Mouse (Mus musculus) embryonic facial prominence, embryonic 12.5 days (tissue): ENCODE results near the gene Sgip1. TPM values are rescaled to one million over a fixed set of nuclear protein-coding genes. Genes with fewer than 3 reads are reported as not detected.

ENCODE experiments used
- ATAC-seq: fragments of 200-750 bp; cut with Nextera tagmentation; 2 replicates; pipeline ENCODE4 v1.8.0; 2017; ENCODE audit not compliant: insufficient number of reproducible peaks, insufficient read depth, low FRiP score, low TSS enrichment
- H3K27ac ChIP-seq: fragments of 300-500 bp; sonication (generic); 2 replicates; pipeline ENCODE4 v1.5.1; 2016; ENCODE audit warnings: mild to moderate bottlenecking
- H3K27me3 ChIP-seq: fragments of 300-500 bp; sonication (generic); 2 replicates; pipeline ENCODE4 v1.6.1; 2016; ENCODE audit warnings: mild to moderate bottlenecking, moderate library complexity
- H3K36me3 ChIP-seq: fragments of 300-500 bp; sonication (generic); 2 replicates; pipeline ENCODE4 v1.6.1; 2016; ENCODE audit warnings: mild to moderate bottlenecking
- H3K4me1 ChIP-seq: fragments of 300-500 bp; sonication (generic); 2 replicates; pipeline ENCODE4 v1.6.1; 2016
- H3K4me2 ChIP-seq: fragments of 300-500 bp; sonication (generic); replicated peaks from 2 replicates; pipeline ENCODE4 v1.6.1; 2016; ENCODE audit warnings: mild to moderate bottlenecking, moderate library complexity
- H3K4me3 ChIP-seq: fragments of 300-500 bp; sonication (generic); 2 replicates; pipeline ENCODE4 v1.5.1; 2016; ENCODE audit warnings: mild to moderate bottlenecking
- H3K9ac ChIP-seq: fragments of 300-500 bp; sonication (generic); 2 replicates; pipeline ENCODE4 v1.6.1; 2016; ENCODE audit warnings: mild to moderate bottlenecking, moderate library complexity
- H3K9me3 ChIP-seq: fragments of 300-500 bp; sonication (generic); 2 replicates; pipeline ENCODE4 v1.6.1; 2016; ENCODE audit warnings: mild to moderate bottlenecking, moderate library complexity
- WGBS: fragments of 180-500 bp; shearing (Covaris S2); methylation state at CpG from one replicate; pipeline ENCODE4 v1.1.7; 2016; 5-methylcytosine and 5-hydroxymethylcytosine counted together
- polyA plus RNA-seq: library from polyadenylated mRNA; unstranded; fragments of >200 nt; fragmentation: Nextera tagmentation; extraction: Ambion mirVana; gene quantifications from 2 replicates; pipeline ENCODE4 v1.2.1, GENCODE M21; 2016

The Sgip1 gene
- polyA plus RNA-seq, 1 experiment from 2014 or later = 14.1 TPM

DNA sequence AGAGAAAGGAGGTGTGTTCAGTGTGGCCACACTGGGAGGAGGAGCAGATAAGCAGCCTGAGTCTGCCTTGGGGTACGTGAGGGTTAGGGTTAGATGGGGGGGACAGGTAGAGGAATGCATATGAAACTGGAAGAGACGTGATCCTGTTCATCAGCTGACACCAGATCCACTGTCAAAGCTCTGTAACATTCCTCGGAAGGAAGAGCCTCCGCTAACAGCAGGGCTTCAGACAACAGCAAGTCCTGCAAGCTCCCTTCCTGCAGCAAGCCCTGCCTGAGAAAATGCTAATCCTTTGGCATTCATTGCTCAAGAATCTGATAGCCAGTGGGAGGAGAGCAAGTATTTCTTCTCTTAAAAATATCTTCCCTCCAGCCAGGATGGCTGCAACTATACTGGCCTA lies 272.4 kb downstream of the Sgip1 start:
- 8% methylated on average over 4 of the region's 4 CpGs for WGBS
- H3K9me3 ChIP-seq = no peaks in the 10 kb centered on the region
- 0 out of 2 replicates have a peak overlapping the region, but pooled peaks have one; percentile 36 for H3K27ac ChIP-seq
- H3K9ac ChIP-seq = no peak overlapping the region
- H3K4me1 ChIP-seq = peaks cover 19% of the 10 kb centered on the region
- H3K4me2 ChIP-seq = peak overlapping the region; percentile 16
- peak; percentile 30; the same call in 1 of the 2 replicates for ATAC-seq
- H3K4me3 ChIP-seq = no peak overlapping the region
- no peaks in the 10 kb centered on the region for H3K36me3 ChIP-seq
- H3K27me3 ChIP-seq = no peaks in the 10 kb centered on the region

Other genes with a start within 250 kb of the Sgip1 start
- 1.4 and 1.6 TPM in 2 replicates for gene Tctex1d1, start 237.3 kb downstream of the Sgip1 start, polyA plus RNA-seq